Mouse (Mus musculus) spleen, adult 2 months (tissue): ENCODE results near the gene Srrt. TPM values are rescaled to one million over a fixed set of nuclear protein-coding genes. Genes with fewer than 3 reads are reported as not detected.

Experiments used
- DNase-seq, 2 experiments: peaks; one replicate each; pipeline versions ENCODE4 v3.0.0 to v3.0.0-alpha.2; 2012 to 2021; ENCODE audit warnings: low spot score in 2 of 2, low read depth in 1 of 2
- H3K27ac ChIP-seq: fragments of 200-500 bp; 2 replicates; pipeline ENCODE4 v1.5.1; 2012; ENCODE audit warnings: low read length, inconsistent platforms; ENCODE audit not compliant: insufficient read depth
- H3K27me3 ChIP-seq: fragments of 200-500 bp; 2 replicates; pipeline ENCODE4 v1.6.1; 2012; ENCODE audit warnings: mild to moderate bottlenecking, moderate library complexity, low read length, inconsistent platforms; ENCODE audit not compliant: control insufficient read depth, insufficient read depth
- H3K36me3 ChIP-seq: fragments of 200-500 bp; 2 replicates; pipeline ENCODE4 v1.6.1; 2012; ENCODE audit warnings: mild to moderate bottlenecking, low read length, inconsistent platforms; ENCODE audit not compliant: control insufficient read depth, insufficient read depth
- H3K4me1 ChIP-seq: fragments of 200-500 bp; 2 replicates; pipeline ENCODE4 v1.6.1; 2011; ENCODE audit warnings: inconsistent platforms; ENCODE audit not compliant: control insufficient read depth, insufficient read depth, insufficient read length
- H3K4me3 ChIP-seq: fragments of 200-500 bp; 2 replicates; pipeline ENCODE4 v1.5.1; 2011; ENCODE audit warnings: mild to moderate bottlenecking, inconsistent platforms; ENCODE audit not compliant: insufficient read depth, insufficient read length; ENCODE audit errors: extremely low read depth
- CTCF ChIP-seq: fragments of 200-500 bp; IDR thresholded peaks from 2 replicates; pipeline ENCODE4 v1.5.1; 2011; ENCODE audit warnings: mild to moderate bottlenecking, inconsistent platforms; ENCODE audit not compliant: insufficient read depth, insufficient read length, insufficient replicate concordance; ENCODE audit errors: extremely low read depth
- POLR2A ChIP-seq: fragments of 200-500 bp; IDR thresholded peaks from 2 replicates; pipeline ENCODE4 v1.6.1; 2011; ENCODE audit warnings: low read depth, low read length, inconsistent platforms
- WGBS: fragments of 180-500 bp; shearing (Covaris S2); methylation state at CpG from one replicate; pipeline ENCODE4 v1.1.7; 2018; 5-methylcytosine and 5-hydroxymethylcytosine counted together
- polyA plus RNA-seq: library from polyadenylated mRNA; depleted of rRNA; stranded (reverse); fragments of >200 nt; gene quantifications from 2 replicates; pipeline ENCODE4 v1.2.3, GENCODE M21; 2012

Srrt gene
- polyA plus RNA-seq, 1 experiment = 172 TPM

- no peak overlapping the region for H3K4me3 ChIP-seq
- H3K27me3 ChIP-seq = no peaks in the 10 kb centered on the region
- 97% methylated on average over 4 of the region's 4 CpGs for whole genome bisulfite sequencing
- H3K4me1 ChIP-seq = peaks cover 11% of the 10 kb centered on the region; the same call in 1 of the 2 replicates
- TF ChIP-seq POLR2A = no peak
- no peak for TF ChIP-seq CTCF
- H3K27ac ChIP-seq = no peak overlapping the region
- no peak for DNase-seq
- H3K36me3 ChIP-seq = peaks cover 2% of the 10 kb centered on the region
Observed at GRCm38 (mm10) chr5:137308356-137308755, 882 bp upstream of the Srrt start.

- WGBS = 2% methylated on average over 12 of the region's 12 CpGs
- DNase-seq = no peak
Observed at GRCm38 (mm10) chr5:137306439-137307005, 952 bp downstream of the Srrt start.

GRCm38 (mm10) chr5:137305822-137306221 lies 1.7 kb downstream of the Srrt start:
- TF ChIP-seq CTCF = no peak
- no peaks in the 10 kb centered on the region for H3K27me3 ChIP-seq
- H3K36me3 ChIP-seq = peaks cover 22% of the 10 kb centered on the region
- peaks cover 11% of the 10 kb centered on the region; the same call in 1 of the 2 replicates for H3K4me1 ChIP-seq
- WGBS = 20% methylated on average over 3 of the region's 3 CpGs
- no peak overlapping the region for H3K4me3 ChIP-seq
- H3K27ac ChIP-seq = peak overlapping the region; percentile 16; the same call in 1 of the 2 replicates
- DNase-seq = no peak

More at GRCm38 (mm10) chr5:137306439-137307005, 952 bp downstream of the Srrt start:
- Histone ChIP-seq H3K4me1 (peaks cover 11% of the 10 kb centered on the region; the same call in 1 of the 2 replicates), H3K27ac (peak overlapping the region; percentile 80), H3K27me3 (no peaks in the 10 kb centered on the region), H3K36me3 (peaks cover 16% of the 10 kb centered on the region), H3K4me3 (peak overlapping the region; percentile 73)
- TF ChIP-seq CTCF = no peak
- TF ChIP-seq POLR2A = no peak

- H3K36me3 ChIP-seq = peaks cover 29% of the 10 kb centered on the region
- 63% methylated on average over 4 of the region's 4 CpGs for WGBS
- DNase-seq = no peak
- no peak overlapping the region for H3K27ac ChIP-seq
- peaks cover 11% of the 10 kb centered on the region; the same call in 1 of the 2 replicates for H3K4me1 ChIP-seq
- no peak overlapping the region for H3K4me3 ChIP-seq
- H3K27me3 ChIP-seq = no peaks in the 10 kb centered on the region
- no peak for TF ChIP-seq POLR2A
- TF ChIP-seq CTCF = no peak
Observed at GRCm38 (mm10) chr5:137304816-137305215, 2.7 kb downstream of the Srrt start.

GRCm38 (mm10) chr5:137304165-137304564 lies 3.3 kb downstream of the Srrt start:
- H3K27me3 ChIP-seq = no peaks in the 10 kb centered on the region
- 64% methylated on average over 3 of the region's 3 CpGs for WGBS
- no peak overlapping the region for H3K27ac ChIP-seq
- TF ChIP-seq CTCF (no peak), POLR2A (no peak)
- no peak for DNase-seq
- H3K4me1 ChIP-seq = peaks cover 11% of the 10 kb centered on the region; the same call in 1 of the 2 replicates
- peaks cover 35% of the 10 kb centered on the region for H3K36me3 ChIP-seq
- no peak overlapping the region for H3K4me3 ChIP-seq

- 90% methylated on average over 4 of the region's 4 CpGs for WGBS
- DNase-seq = no peak
- H3K4me1 ChIP-seq = peaks cover 11% of the 10 kb centered on the region; the same call in 1 of the 2 replicates
- H3K4me3 ChIP-seq = no peak overlapping the region
- TF ChIP-seq CTCF (no peak), POLR2A (no peak)
- peaks cover 39% of the 10 kb centered on the region for H3K36me3 ChIP-seq
- H3K27me3 ChIP-seq = no peaks in the 10 kb centered on the region
- no peak overlapping the region for H3K27ac ChIP-seq
Observed at GRCm38 (mm10) chr5:137303609-137304008, 3.9 kb downstream of the Srrt start.

- H3K4me3 ChIP-seq = no peak overlapping the region
- H3K4me1 ChIP-seq = peaks cover 11% of the 10 kb centered on the region; the same call in 1 of the 2 replicates
- WGBS = 91% methylated on average over 21 of the region's 21 CpGs
- peaks cover 62% of the 10 kb centered on the region for H3K36me3 ChIP-seq
- H3K27ac ChIP-seq = no peak overlapping the region
- no peak for DNase-seq
- no peak for TF ChIP-seq POLR2A
- TF ChIP-seq CTCF = no peak
- no peaks in the 10 kb centered on the region for H3K27me3 ChIP-seq
Observed at GRCm38 (mm10) chr5:137301253-137301652, 6.2 kb downstream of the Srrt start.
